Mouse (Mus musculus): ENCODE data around the gene Nfatc4. TPM values are rescaled to one million over a fixed set of nuclear protein-coding genes. Genes with fewer than 3 reads are reported as not detected.

Gene Nfatc4
- polyA plus RNA-seq, 1 experiment, result not detected

DNA sequence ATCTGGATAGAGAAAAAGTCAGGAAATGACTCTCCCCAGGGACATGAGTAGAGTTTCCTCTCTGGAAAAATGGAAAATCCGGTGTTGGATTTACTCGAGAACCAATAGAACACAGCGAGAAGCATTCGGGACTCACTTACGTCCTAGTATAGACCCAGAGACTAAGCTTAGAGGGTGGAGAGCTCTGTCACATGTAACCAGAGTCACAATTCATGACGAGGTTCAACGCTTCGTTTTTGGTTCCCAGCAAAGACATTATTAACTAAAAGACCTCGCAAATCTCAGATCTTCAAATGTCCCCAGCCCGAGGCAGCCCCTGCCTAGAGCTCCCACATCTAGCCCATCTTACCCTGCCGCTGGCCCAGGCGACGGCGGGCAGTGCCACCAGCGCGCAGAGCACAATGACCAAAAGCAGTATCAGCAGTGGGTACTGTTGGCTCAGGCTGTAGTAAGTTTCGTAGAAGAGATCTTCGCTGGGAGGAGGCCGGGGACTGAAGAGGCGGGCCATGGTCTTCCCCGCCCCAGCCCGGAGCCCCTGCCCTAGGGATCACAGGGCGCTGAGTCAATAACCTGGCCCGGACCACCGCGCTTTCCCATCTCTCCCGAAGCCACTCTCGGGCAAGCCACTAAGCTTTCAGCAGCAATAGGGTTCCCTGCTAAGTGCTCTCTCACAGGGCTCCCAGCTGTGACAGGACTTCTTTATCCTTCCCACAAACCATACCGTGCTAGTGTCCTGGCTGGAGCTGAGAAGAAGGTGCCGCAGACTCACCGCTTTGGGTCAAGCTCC is 39.6 kb upstream of the Nfatc4 start:
- peaks cover 17% of the 10 kb centered on the region for H3K4me1 ChIP-seq (ENCODE audit: control insufficient read depth)
- no peaks in the 10 kb centered on the region for H3K36me3 ChIP-seq (ENCODE audit: control insufficient read depth)
- H3K27me3 ChIP-seq (ENCODE audit: control insufficient read depth), result peaks cover 43% of the 10 kb centered on the region
- TF ChIP-seq TAL1 (IDR thresholded peaks at IDR 0.05; ENCODE audit: low read length) (no peak), GATA1 (IDR thresholded peaks at IDR 0.05; ENCODE audit: low read length) (no peak)
- H3K9me3 ChIP-seq (ENCODE audit: control insufficient read depth, low read length), result no peaks in the 10 kb centered on the region
- no peak overlapping the region for H3K4me3 ChIP-seq (replicated peaks)

DNA sequence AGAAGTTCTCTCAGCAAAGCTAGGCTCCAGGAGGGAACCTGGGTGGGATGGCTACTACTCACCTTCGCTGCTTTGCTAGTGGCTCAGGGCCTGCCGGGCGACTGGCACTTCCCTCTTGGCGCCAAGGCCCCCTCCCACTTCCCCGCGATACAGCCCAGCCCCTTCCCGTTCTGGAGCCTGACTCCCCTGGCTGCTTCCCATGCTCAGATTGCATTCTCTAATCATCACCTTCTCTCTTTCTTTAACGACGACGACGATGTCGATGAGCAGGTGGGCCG is 39.0 kb upstream of the Nfatc4 start, which contains the start of gene Adcy4:
Gene Adcy4 (minus strand): TSS at position 138 of the 278 bp plus-strand sequence.
- H3K4me3 ChIP-seq (replicated peaks), result no peak within 1 kb of the TSS
- H3K27me3 ChIP-seq (ENCODE audit: control insufficient read depth), result peaks cover 47% of the 10 kb centered on the region
- no peaks in the 10 kb centered on the region for H3K36me3 ChIP-seq (ENCODE audit: control insufficient read depth)
- peaks cover 22% of the 10 kb centered on the region for H3K4me1 ChIP-seq (ENCODE audit: control insufficient read depth)
- H3K9me3 ChIP-seq (ENCODE audit: control insufficient read depth, low read length), result no peaks in the 10 kb centered on the region
- TF ChIP-seq GATA1 (IDR thresholded peaks at IDR 0.05; ENCODE audit: low read length), result no peak
- no peak for TF ChIP-seq TAL1 (IDR thresholded peaks at IDR 0.05; ENCODE audit: low read length)

DNA sequence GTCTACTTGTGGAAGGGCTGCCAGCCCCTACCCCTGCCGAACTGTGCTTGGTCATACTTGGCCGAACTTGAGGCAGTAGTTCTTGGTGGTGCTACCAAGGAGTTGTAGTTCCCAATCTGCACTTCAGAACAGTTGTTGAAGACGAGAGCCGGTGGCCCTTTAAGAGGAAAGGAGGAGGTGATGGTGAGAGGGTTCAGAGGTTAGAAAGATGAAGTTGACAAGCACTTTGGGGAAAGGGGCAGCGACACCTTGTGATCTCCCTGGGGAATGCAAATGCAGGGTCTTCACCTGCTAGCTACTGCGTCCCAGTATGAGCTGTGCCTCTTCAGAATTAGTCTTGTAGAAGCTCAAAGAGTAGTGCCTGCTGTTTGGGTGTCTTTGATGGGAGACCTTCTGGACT is 37.7 kb upstream of the Nfatc4 start:
- Histone ChIP-seq H3K4me1 (ENCODE audit: control insufficient read depth) (peaks cover 23% of the 10 kb centered on the region), H3K4me3 (replicated peaks) (no peak overlapping the region), H3K36me3 (ENCODE audit: control insufficient read depth) (no peaks in the 10 kb centered on the region), H3K9me3 (ENCODE audit: control insufficient read depth, low read length) (no peaks in the 10 kb centered on the region), H3K27me3 (ENCODE audit: control insufficient read depth) (peaks cover 48% of the 10 kb centered on the region)
- TF ChIP-seq TAL1 (IDR thresholded peaks at IDR 0.05; ENCODE audit: low read length), result no peak
- TF ChIP-seq GATA1 (IDR thresholded peaks at IDR 0.05; ENCODE audit: low read length), result no peak

DNA sequence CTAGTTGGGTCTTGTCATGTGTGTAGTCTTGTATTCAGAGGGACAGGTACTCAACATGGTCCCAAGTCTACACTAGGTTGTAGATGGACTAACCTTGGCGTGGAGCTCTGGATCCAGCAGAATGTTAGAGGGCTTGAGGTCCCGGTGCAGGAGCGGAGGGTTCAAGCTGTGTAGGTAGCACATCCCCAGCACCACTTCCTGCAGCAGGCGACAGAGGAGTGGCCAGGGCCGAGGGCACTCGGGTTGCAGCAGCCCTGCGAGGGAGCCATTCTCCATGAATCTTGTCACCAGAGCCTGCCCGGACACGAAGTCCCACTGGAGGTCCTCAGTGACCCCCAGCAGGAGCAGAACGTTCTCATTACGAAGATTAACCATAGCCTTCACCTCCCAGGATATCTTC is 35.2 kb upstream of the Nfatc4 start:
- TF ChIP-seq TAL1 (IDR thresholded peaks at IDR 0.05; ENCODE audit: low read length) (no peak), GATA1 (IDR thresholded peaks at IDR 0.05; ENCODE audit: low read length) (no peak)
- peak overlapping the region; percentile 60 for H3K4me3 ChIP-seq (replicated peaks)
- peaks cover 35% of the 10 kb centered on the region for H3K27me3 ChIP-seq (ENCODE audit: control insufficient read depth)
- peaks cover 16% of the 10 kb centered on the region for H3K4me1 ChIP-seq (ENCODE audit: control insufficient read depth)
- no peaks in the 10 kb centered on the region for H3K9me3 ChIP-seq (ENCODE audit: control insufficient read depth, low read length)
- no peaks in the 10 kb centered on the region for H3K36me3 ChIP-seq (ENCODE audit: control insufficient read depth)

DNA sequence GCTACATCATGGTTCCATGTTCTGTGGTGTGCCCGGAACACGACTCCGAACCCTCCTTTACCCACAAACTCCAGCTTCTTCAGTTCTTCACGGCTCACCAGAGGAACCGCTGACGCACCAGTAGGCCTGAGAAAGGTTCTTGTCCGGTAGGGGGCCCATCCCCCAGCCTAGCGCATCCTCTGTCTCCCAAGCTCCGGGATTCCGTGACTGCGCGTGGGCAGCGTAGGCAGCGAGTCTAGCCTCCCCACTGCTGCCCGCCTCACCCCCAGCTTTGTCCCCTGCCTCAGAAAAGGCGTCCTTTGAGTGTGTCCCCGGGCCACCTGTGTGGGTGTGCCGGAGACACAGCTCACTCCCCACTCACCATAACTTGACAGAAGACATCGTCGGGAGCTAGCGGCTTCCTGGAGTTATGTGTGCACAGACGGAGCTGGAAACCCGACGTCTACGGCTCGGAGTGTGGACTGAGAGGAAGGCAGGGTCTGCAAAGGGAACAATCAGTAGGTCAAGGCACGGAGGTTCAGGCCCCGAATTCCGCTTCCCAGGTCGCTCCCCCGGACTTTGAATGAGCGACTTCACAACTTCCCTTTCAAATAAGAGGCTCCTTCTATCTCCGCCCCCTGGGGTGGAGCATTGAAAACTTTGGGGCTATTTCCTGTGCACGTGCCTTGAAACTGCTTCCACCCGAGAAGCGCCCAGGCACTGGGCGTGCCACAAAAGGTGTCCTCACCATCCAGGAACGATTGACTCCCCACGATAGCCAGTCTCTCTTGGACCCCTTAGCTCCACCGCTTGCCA is 34.5 kb upstream of the Nfatc4 start, which contains the start of gene Ripk3:
Gene Ripk3 (minus strand): TSS at position 610 of the 795 bp plus-strand sequence.
- no peaks in the 10 kb centered on the region for H3K36me3 ChIP-seq (ENCODE audit: control insufficient read depth)
- H3K27me3 ChIP-seq (ENCODE audit: control insufficient read depth), result peaks cover 28% of the 10 kb centered on the region
- TF ChIP-seq GATA1 (IDR thresholded peaks at IDR 0.05; ENCODE audit: low read length) (no peak), TAL1 (IDR thresholded peaks at IDR 0.05; ENCODE audit: low read length) (no peak)
- no peaks in the 10 kb centered on the region for H3K9me3 ChIP-seq (ENCODE audit: control insufficient read depth, low read length)
- peaks cover 16% of the 10 kb centered on the region for H3K4me1 ChIP-seq (ENCODE audit: control insufficient read depth)
- peak within 1 kb of the TSS; percentile 60 for H3K4me3 ChIP-seq (replicated peaks)

DNA sequence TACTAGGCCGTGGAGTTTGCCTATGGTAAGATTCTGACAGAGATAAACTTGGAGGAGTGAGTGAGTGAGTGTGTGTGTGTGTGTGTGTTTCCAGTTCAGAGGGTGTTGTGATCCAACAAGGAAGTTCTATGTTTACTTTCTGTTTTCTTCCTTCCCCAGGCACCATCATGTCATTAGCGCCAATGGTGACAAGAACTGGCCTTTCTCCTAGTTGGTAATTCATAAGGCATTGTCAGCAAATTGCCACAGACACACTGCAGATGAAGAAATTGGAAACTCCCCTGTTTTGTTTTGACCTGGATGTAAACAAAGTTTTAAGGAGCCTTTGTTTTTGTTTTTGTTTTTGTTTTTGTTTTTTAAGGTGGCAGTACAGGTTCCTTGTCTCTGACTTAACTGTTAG is 29.5 kb upstream of the Nfatc4 start:
- no peaks in the 10 kb centered on the region for H3K36me3 ChIP-seq (ENCODE audit: control insufficient read depth)
- H3K9me3 ChIP-seq (ENCODE audit: control insufficient read depth, low read length), result no peaks in the 10 kb centered on the region
- H3K27me3 ChIP-seq (ENCODE audit: control insufficient read depth), result peaks cover 4% of the 10 kb centered on the region
- peaks cover 14% of the 10 kb centered on the region for H3K4me1 ChIP-seq (ENCODE audit: control insufficient read depth)
- no peak overlapping the region for H3K4me3 ChIP-seq (replicated peaks)
- TF ChIP-seq GATA1 (IDR thresholded peaks at IDR 0.05; ENCODE audit: low read length), result no peak
- no peak for TF ChIP-seq TAL1 (IDR thresholded peaks at IDR 0.05; ENCODE audit: low read length)

DNA sequence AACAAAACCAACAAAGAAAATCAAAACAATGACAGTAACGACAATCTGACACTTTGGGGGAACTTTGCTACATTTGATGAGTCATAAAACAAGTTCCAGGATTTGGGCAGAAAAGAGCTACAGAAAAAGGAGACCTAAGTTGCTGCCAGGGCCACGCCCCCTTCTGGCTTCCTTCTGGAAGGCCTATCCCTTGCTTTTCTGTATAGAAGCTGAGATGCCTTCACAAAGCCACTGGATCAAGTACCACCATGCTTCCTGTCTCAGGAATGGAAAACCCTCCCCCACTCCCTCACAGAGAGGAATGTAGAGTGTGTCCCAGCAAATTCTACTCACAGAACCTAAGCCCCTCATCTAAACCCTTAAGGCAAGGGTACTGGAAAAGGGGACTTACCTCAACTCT is 29.0 kb upstream of the Nfatc4 start:
- Histone ChIP-seq H3K4me1 (ENCODE audit: control insufficient read depth) (peaks cover 10% of the 10 kb centered on the region), H3K36me3 (ENCODE audit: control insufficient read depth) (no peaks in the 10 kb centered on the region), H3K4me3 (replicated peaks) (no peak overlapping the region), H3K9me3 (ENCODE audit: control insufficient read depth, low read length) (no peaks in the 10 kb centered on the region), H3K27me3 (ENCODE audit: control insufficient read depth) (peaks cover under 1% of the 10 kb centered on the region; the same call in 1 of the 2 replicates)
- TF ChIP-seq TAL1 (IDR thresholded peaks at IDR 0.05; ENCODE audit: low read length) (no peak), GATA1 (IDR thresholded peaks at IDR 0.05; ENCODE audit: low read length) (no peak)

DNA sequence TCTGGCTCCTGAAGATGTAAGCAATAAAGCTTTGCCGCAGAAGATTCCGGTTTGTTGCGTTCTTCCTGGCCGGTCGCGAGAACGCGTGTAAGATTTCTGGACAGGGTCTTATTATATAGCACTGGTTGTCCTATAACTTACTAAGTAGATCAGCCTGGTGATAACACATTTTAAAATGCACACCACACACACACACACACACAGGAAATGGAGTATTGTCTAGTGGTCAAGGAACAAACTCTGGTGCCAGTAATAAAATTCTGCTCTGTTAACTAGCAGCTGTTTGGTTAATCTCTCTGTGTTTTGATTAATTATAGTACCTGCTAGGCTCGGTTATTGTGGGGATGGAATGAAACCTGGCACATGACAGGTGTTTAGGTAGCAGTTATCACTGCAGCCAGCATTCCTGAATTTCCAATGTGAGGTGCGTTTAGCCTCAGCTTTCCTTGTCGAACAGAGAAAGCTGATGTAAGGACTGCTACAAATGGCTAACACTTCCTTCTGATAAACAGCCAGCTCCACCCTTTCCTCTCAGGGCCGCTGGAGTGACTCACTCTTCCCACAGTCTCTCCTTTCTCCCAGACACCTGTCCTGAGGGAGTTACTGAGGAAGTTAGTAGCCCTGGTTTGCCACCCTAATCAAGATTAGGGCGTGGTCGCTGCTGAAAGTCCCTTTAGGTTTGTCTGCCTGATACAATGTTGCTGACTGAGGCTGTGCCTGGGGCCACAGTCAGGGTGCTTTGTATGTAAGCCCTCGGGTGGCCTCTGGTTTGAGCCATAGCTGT is 27.4 kb upstream of the Nfatc4 start:
- peaks cover 9% of the 10 kb centered on the region for H3K4me1 ChIP-seq (ENCODE audit: control insufficient read depth)
- no peaks in the 10 kb centered on the region for H3K36me3 ChIP-seq (ENCODE audit: control insufficient read depth)
- no peaks in the 10 kb centered on the region for H3K27me3 ChIP-seq (ENCODE audit: control insufficient read depth)
- no peaks in the 10 kb centered on the region for H3K9me3 ChIP-seq (ENCODE audit: control insufficient read depth, low read length)
- TF ChIP-seq TAL1 (IDR thresholded peaks at IDR 0.05; ENCODE audit: low read length) (no peak), GATA1 (IDR thresholded peaks at IDR 0.05; ENCODE audit: low read length) (no peak; the same call in 1 of the 2 replicates)
- no peak overlapping the region for H3K4me3 ChIP-seq (replicated peaks)

DNA sequence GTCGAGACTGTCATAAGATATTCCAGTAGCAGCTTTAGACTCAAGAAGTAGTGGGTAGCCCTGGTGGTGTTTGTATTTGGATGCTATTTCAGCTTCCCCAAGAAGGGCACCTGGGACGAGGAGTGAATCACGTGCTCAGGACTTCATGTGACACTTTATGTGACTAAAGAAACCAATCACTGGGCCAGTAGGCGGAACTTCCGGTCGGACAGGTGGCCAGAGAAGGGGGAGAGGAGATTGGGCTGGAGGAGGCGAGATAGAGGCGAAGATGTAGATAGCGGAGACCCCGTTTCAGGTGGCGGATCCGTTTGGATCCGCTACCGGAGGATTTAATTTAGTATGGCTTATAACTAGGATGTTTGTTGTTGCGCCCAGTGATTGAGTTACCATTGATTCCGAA is 8.1 kb upstream of the Nfatc4 start:
- Histone ChIP-seq H3K36me3 (ENCODE audit: control insufficient read depth) (no peaks in the 10 kb centered on the region), H3K9me3 (ENCODE audit: control insufficient read depth, low read length) (no peaks in the 10 kb centered on the region), H3K27me3 (ENCODE audit: control insufficient read depth) (peaks cover 14% of the 10 kb centered on the region), H3K4me1 (ENCODE audit: control insufficient read depth) (peaks cover 4% of the 10 kb centered on the region), H3K4me3 (replicated peaks) (peak overlapping the region; percentile 56)
- no peak for TF ChIP-seq GATA1 (IDR thresholded peaks at IDR 0.05; ENCODE audit: low read length)
- no peak for TF ChIP-seq TAL1 (IDR thresholded peaks at IDR 0.05; ENCODE audit: low read length)

All from erythroblast, embryonic 14.5 days (primary cell).